Mouse (Mus musculus) CD4-positive naive resting alpha-beta T cell, adult 76 days (primary cell): ENCODE measurements around the gene Mybpc3. TPM values are rescaled to one million over a fixed set of nuclear protein-coding genes. Genes with fewer than 3 reads are reported as not detected.

Experiments
- total RNA-seq: library from RNA; stranded (reverse); gene quantifications from one replicate; pipeline ENCODE4 v1.2.4, GENCODE M21; 2023

Gene Mybpc3
- total RNA-seq: not detected

DNA sequence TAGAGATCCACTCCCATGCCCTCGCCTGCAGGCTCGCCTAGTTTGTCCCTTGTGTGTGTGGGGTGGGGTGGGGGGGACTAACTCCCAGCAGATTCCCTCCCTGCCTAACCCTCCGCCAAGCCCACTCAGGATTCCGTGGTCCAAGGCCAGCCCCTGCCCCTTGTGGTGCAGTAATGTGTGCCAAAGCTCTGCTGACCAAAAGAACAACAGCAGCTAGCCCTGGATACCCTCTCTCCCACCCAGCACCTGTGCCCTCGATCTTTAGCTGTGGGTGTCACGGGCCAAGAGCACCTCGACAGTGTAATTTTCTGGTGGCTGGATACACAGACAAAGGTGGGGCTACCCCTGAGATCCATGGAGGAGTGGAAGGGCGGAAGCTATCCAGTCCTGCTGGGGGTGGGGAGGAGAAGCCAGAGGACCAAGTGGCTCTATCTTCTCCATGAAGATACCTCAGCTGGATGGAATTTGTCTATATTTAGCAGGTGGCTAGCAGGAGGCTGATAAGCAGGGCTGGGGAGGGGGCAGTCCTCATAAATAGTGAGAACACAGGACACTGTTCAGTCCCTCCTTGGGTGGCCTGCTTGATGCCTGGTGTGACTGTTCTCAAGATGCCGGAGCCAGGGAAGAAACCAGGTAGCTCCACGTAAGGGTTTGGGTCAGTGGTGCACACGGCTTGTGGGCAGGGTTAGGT is at the start of gene Mybpc3:
Gene Mybpc3 (plus strand): TSS at position 560 of the 691 bp plus-strand sequence.

GRCm38 (mm10) chr2:91070076-91070800 is 47.7 kb upstream of the Mybpc3 start, which contains the start of gene Slc39a13:
Gene Slc39a13 (minus strand): TSS chr2:91070417.

GRCm38 (mm10) chr2:91081775-91082695 is 35.9 kb upstream of the Mybpc3 start, which contains the start of gene Spi1:
Gene Spi1 (plus strand): TSS chr2:91082390.

GRCm38 (mm10) chr2:91183711-91184405 is 65.9 kb downstream of the Mybpc3 start, which contains the start of gene Madd:
Gene Madd (minus strand): TSS chr2:91183837.

Other genes starting within 250 kb of the Mybpc3 start
- 0.59 TPM for gene C1qtnf4, start 232.3 kb upstream of the Mybpc3 start, total RNA-seq
- 23.6 TPM for gene Kbtbd4, start 213.4 kb upstream of the Mybpc3 start, total RNA-seq
- 132 TPM for gene Ndufs3, start 213.3 kb upstream of the Mybpc3 start, total RNA-seq
- gene Celf1, start 177.8 kb upstream of the Mybpc3 start, total RNA-seq: 96.3 TPM
- gene Rapsn, start 82.5 kb upstream of the Mybpc3 start, total RNA-seq: not detected
- 115 TPM for gene Psmc3, start 64.1 kb upstream of the Mybpc3 start, total RNA-seq
- gene Slc39a13, start 47.7 kb upstream of the Mybpc3 start, total RNA-seq: 18.3 TPM
- 13.2 TPM for gene Spi1, start 35.8 kb upstream of the Mybpc3 start, total RNA-seq
- 249 TPM for gene Madd, start 65.7 kb downstream of the Mybpc3 start, total RNA-seq
- gene Nr1h3, start 84.7 kb downstream of the Mybpc3 start, total RNA-seq: 3.6 TPM
- gene Acp2, start 84.7 kb downstream of the Mybpc3 start, total RNA-seq: 10.6 TPM
- 76.0 TPM for gene Ddb2, start 118.8 kb downstream of the Mybpc3 start, total RNA-seq
- gene Pacsin3, start 137.8 kb downstream of the Mybpc3 start, total RNA-seq: 1.3 TPM
- 153 TPM for gene Arfgap2, start 146.8 kb downstream of the Mybpc3 start, total RNA-seq